Mouse (Mus musculus) frontal cortex, adult 2 months (tissue): ENCODE data around the gene Henmt1. TPM values are rescaled to one million over a fixed set of nuclear protein-coding genes. Genes with fewer than 3 reads are reported as not detected.

Source experiments
- DNase-seq, 2 experiments: peaks; one replicate each; pipeline ENCODE4 v3.0.0; 2022; ENCODE audit warnings: low spot score in 1 of 2; ENCODE audit errors: extremely low spot score in 1 of 2
- polyA plus RNA-seq: library from polyadenylated mRNA; depleted of rRNA; stranded (reverse); fragments of >200 nt; gene quantifications from 2 replicates; pipeline ENCODE4 v1.2.3, GENCODE M21; 2012

Henmt1 gene
- polyA plus RNA-seq, 1 experiment, result 1.4 TPM

GRCm38 (mm10) chr3:108938691-108939090, 982 bp upstream of the Henmt1 start:
- DNase-seq, result no peak

- no peak for DNase-seq
Measured at GRCm38 (mm10) chr3:108940001-108940633, 444 bp downstream of the Henmt1 start, which contains the start of gene Gm9857. Gm9857 (minus strand) TSS chr3:108940445.

GRCm38 (mm10) chr3:108940996-108941395, 1.3 kb downstream of the Henmt1 start:
- no peak for DNase-seq

- no peak for DNase-seq
Measured at GRCm38 (mm10) chr3:108957976-108958375, 18.3 kb downstream of the Henmt1 start.

GRCm38 (mm10) chr3:108959680-108960295, 20.1 kb downstream of the Henmt1 start:
- DNase-seq, result no peak

GRCm38 (mm10) chr3:108961226-108961625, 21.6 kb downstream of the Henmt1 start:
- no peak for DNase-seq

- DNase-seq, result no peak
Measured at GRCm38 (mm10) chr3:108961655-108962054, 22.0 kb downstream of the Henmt1 start.

- no peak for DNase-seq
Measured at GRCm38 (mm10) chr3:108963278-108963677, 23.6 kb downstream of the Henmt1 start.

- DNase-seq, result no peak
Measured at GRCm38 (mm10) chr3:108963776-108964175, 24.1 kb downstream of the Henmt1 start.

GRCm38 (mm10) chr3:108964361-108965044, 24.8 kb downstream of the Henmt1 start:
- no peak for DNase-seq

- no peak for DNase-seq
Measured at GRCm38 (mm10) chr3:108966051-108966450, 26.4 kb downstream of the Henmt1 start.

- DNase-seq, result no peak
Measured at GRCm38 (mm10) chr3:108973980-108974660, 34.4 kb downstream of the Henmt1 start.

GRCm38 (mm10) chr3:108974920-108975485, 35.3 kb downstream of the Henmt1 start:
- DNase-seq, result peak in 1 of 2 experiments; percentile 25

- no peak for DNase-seq
Measured at GRCm38 (mm10) chr3:108977340-108978030, 37.8 kb downstream of the Henmt1 start.

- no peak for DNase-seq
Measured at GRCm38 (mm10) chr3:108981946-108982345, 42.3 kb downstream of the Henmt1 start.

GRCm38 (mm10) chr3:108983989-108984388, 44.3 kb downstream of the Henmt1 start:
- DNase-seq, result no peak

- DNase-seq, result no peak
Measured at GRCm38 (mm10) chr3:108986534-108986933, 46.9 kb downstream of the Henmt1 start.

- no peak for DNase-seq
Measured at GRCm38 (mm10) chr3:108987009-108987659, 47.5 kb downstream of the Henmt1 start.

GRCm38 (mm10) chr3:108989971-108990548, 50.4 kb downstream of the Henmt1 start:
- DNase-seq, result no peak
